Mouse (Mus musculus) heart, adult 18-20 months (tissue): ENCODE measurements around the gene Efcab7. TPM values are rescaled to one million over a fixed set of nuclear protein-coding genes. Genes with fewer than 3 reads are reported as not detected.
A peak's percentile ranks its signal among the peaks of the same experiment; 100 is the strongest.

Source experiments
- DNase-seq, 2 experiments: peaks; one replicate each; pipeline ENCODE4 v3.0.0; 2021 to 2022; ENCODE audit warnings: mixed read lengths in 1 of 2
- long read RNA-seq, 2 experiments: library from polyadenylated mRNA; stranded (forward); transcript quantifications; one replicate each; pipeline ENCODE4 v2.0.0; 2021
- total RNA-seq, 2 experiments: library from RNA; stranded (reverse); gene quantifications; 2 replicates each; pipeline ENCODE4 v1.2.3; 2021

The Efcab7 gene
- 1 to 10 TPM in 1 of 2 experiments, under 1 TPM in 1; 0.65 to 2.2 TPM for total RNA-seq
- long read RNA-seq, experiment 1 = 0 reads
- long read RNA-seq, experiment 2 = 0 reads

- DNase-seq = peak; percentile 85 to 91
Observed at GRCm38 (mm10) chr4:99829094-99830073, at the start of gene Efcab7. Efcab7 (plus strand) TSS chr4:99829198.

GRCm38 (mm10) chr4:99792365-99792764, 36.6 kb upstream of the Efcab7 start:
- DNase-seq = no peak

GRCm38 (mm10) chr4:99816697-99817460, 12.1 kb upstream of the Efcab7 start:
- DNase-seq = no peak

GRCm38 (mm10) chr4:99828337-99828736, 661 bp upstream of the Efcab7 start:
- DNase-seq = no peak

- DNase-seq = no peak
Observed at GRCm38 (mm10) chr4:99828739-99829093, 282 bp upstream of the Efcab7 start.

- DNase-seq = peak; percentile 3 to 47
Observed at GRCm38 (mm10) chr4:99881882-99882281, 52.9 kb downstream of the Efcab7 start.

DNA sequence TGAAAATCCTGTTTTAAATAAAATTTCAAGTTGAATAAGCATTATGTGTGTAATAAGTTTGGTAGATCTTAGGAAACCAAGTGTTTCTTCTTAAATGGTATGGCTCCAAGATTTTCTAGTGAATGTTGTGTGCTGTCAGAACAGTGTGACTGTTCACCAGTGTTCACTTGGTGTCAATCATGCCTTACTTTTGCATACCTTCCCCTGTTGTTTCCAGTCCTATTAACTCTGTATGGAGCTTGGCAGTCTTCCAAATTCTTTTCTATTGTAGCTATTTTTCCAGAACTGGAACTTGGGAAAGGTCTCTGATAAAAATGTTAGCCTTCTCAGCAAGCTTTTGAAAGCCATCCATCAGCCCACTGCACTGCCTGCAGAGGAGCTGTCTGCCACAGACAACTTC, 53.4 kb downstream of the Efcab7 start:
- no peak for DNase-seq

- peak in 1 of 2 experiments; percentile 53 for DNase-seq
Observed at GRCm38 (mm10) chr4:99913894-99914451, 85.0 kb downstream of the Efcab7 start.

DNA sequence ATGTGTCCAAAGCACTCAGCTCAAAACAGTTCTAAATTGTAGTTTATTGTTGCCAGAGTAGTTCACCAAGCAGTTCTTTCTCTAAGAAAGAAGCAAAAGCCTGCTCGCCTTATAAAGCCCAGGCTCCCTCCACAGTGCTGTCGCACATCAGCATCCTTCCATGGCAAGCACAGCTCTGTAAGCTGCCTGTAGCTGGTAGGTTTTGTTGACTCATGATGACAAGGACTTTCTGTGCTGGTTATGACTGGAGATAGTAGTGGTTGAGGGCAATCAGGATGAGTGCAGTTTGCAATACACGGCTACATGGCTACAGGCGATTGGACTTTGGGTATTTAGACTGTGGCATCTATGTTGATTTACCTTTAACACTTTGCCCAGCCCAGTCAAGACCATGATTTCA, 97.4 kb downstream of the Efcab7 start:
- no peak for DNase-seq

- no peak for DNase-seq
Observed at GRCm38 (mm10) chr4:99928521-99928920, 99.5 kb downstream of the Efcab7 start.

DNA sequence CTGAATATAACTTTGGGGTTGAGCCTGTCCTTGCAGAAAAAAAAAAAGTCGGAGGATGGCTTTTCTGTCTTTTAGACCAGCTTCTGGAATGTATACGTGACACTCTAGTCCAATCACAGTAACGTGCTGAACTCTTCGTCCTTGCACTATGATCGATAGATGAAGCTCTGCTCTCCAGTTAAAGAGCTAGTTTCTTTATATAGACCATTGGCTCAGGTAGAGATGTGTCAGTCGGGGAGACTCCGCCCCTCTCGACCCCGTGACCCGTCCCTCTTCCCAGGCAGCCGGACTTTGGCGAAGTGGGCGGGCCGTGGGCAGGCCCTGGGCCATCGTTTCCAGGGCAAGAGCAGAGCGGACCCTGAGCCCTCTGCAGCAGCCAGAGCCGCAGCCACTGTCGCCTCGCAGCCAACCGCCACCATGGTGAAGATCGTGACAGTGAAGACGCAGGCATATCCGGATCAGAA, 100.2 kb downstream of the Efcab7 start, which contains the start of gene Pgm1:
TSS of gene Pgm1 (plus strand) at position 266 of the 464 bp plus-strand sequence.
- DNase-seq = peak; percentile 91 to 94

DNA sequence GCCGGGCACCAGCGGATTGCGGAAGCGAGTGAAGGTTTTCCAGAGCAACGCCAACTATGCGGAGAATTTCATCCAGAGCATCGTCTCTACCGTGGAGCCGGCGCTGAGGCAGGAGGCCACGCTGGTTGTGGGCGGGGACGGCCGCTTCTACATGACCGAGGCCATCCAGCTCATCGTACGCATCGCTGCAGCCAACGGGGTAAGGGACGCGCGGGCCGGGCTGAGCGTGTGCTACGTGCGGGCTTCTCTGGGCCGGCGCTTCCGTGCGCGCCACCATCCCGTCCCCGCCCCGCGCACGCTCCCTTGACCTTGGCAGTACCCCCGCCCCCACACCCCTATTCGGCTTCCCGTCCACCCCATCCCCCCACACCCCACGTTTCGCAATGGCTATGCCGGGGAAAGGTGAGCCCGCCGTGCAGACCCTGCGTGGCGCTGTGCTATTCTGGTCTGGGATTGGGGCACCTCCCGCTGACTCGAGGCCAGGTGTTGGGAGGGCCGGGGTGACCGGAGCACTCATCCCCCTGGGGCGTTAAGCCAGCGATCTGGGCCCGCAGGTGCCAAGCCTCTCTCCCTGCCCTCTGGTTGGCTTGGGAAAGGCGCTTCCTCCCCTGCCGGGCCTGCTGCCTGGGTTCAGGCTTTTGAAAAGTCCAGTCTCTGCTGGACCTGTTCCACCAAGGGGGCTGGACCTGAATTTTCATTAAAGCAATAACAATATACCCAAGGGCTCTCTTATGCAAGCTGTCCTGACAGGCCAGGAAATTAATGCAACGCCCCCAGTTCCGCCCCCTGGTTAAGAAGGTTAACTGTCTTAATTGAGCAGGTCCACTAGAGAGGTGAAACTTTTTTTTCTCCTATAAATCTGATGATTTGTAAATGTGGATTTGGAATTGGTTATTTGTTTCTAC, 100.9 kb downstream of the Efcab7 start, which contains the start of gene Itgb3bp:
TSS of gene Itgb3bp (minus strand) at position 201 of the 905 bp plus-strand sequence.
- DNase-seq = peak; percentile 87 to 90

DNA sequence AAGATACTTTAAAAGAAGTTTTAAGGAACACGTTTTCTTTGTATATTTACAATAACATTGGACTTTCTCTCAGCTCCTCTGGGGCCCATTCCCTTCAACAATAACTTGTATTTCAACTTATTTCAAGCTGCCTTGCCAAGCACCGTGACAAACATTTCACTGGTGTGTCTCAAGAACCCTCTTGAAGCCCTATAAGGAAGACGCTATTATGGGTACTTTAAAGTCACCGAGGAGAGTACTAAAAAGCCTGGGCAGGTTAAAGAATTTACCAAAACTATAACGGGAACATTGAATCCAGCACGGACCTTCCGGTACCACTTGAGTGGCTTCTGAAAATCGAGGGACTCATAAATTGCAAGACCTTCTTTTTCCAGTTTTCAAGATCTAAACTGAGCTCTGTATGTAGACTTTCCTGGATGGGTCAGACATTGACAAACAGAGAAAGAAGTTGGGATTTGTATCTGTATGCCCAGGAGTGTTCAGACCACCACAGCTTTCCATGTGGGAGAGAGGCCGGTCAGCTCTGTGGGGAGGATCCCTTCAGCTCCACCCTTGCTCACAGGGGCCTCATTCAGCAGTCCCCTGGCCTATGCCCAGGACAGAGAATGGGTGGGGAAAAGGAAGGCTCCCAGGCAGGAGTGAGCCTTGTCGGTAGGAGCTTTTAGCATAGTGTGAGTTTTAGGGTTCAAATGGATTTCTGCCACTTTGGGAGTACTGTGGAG, 101.7 kb downstream of the Efcab7 start:
- peak; percentile 31 to 44 for DNase-seq

DNA sequence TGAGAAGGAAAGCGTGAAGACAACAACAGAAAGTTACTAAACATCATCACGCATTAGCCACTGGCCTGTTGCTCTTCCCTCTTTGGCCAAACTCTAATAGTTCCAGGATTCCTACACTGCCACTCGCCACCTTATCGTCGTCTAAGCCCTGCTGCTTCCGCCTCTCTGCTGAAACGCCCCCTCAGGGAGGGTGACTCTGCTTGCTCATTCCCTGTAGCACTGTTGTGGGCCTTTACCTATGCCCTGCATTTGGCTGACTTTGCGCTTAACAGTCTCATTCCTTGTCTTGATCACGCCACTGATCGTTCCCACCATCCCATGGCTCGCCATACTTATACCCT, 102.2 kb downstream of the Efcab7 start:
- no peak for DNase-seq

- peak in 1 of 2 experiments; percentile 28 for DNase-seq
Observed at GRCm38 (mm10) chr4:99931807-99932206, 102.8 kb downstream of the Efcab7 start.

DNA sequence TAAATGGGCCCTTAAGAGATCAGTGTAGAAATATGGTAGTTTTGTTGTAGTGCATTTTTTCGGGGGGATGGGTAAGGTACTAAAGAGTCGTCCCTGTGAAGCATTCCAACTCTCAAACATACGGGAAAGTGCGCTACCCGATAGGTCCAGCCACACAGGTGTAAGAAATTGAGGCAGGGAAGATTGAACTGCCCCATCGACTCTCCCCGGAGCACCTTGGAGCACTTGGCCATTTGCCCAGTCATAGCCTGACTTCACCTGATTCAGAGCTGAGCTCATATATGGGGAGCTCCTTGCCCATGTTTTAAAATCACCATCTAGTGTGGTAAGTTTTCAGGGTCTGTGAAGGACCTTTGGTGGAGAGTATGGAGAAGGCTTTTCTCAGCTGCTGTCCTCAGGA, 105.9 kb downstream of the Efcab7 start:
- no peak for DNase-seq

GRCm38 (mm10) chr4:99936278-99936677, 107.3 kb downstream of the Efcab7 start:
- no peak for DNase-seq

- peak in 1 of 2 experiments; percentile 42 for DNase-seq
Observed at GRCm38 (mm10) chr4:99939711-99940505, 110.9 kb downstream of the Efcab7 start.

DNA sequence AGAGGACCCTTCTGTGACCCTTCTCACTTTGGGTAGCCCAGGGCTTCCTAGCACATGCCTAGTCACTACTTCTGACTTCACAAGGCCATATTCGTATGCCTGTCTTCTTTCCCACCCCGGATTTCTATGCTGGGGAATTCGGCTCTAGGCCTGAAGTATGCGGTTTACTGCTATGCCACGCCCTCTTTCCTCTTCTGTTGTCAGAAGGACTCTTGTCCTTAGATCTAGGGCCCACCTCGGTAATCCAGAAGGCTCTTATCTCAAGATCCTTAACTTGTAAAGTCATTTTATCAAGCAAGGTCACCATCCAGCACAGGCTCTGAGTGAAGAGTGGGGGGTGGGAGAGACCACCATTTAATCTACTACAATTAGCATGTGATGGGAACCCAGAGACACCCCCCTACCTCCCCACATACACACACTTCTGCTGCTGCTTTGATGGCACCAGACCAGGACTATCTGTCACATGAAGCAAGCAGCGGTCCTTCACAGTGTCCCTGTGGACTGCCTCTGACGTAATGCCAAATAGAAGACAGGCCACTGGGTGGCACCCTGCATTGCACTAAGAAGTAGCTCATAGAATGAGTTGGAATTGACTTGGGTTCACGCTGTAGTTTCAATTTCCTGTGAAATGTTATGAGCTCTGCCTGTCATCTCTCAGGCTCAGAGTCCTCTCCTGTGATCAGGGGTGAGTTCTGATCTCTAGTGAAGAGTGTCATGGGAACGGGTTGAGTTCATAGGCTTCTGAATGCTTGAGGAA, 112.8 kb downstream of the Efcab7 start:
- DNase-seq = peak; percentile 68 to 70
